Mouse (Mus musculus) olfactory bulb, adult 2 months (tissue): ENCODE measurements at regions not wholly inside any gene's neighbourhood (a gene's known extent, or its start where the extent isn't known, plus 50 kb on each side); places are given as distances from the start of the nearest gene placed in this dataset.

Experiments
- H3K27ac ChIP-seq: fragments of 200-500 bp; 2 replicates; pipeline ENCODE4 v1.5.1; 2012; ENCODE audit warnings: low read depth, low read length; ENCODE audit not compliant: insufficient read depth
- H3K4me1 ChIP-seq: fragments of 200-500 bp; 2 replicates; pipeline ENCODE4 v1.6.1; 2012; ENCODE audit warnings: low read length; ENCODE audit not compliant: control insufficient read depth, insufficient read depth
- H3K4me3 ChIP-seq: fragments of 200-500 bp; 2 replicates; pipeline ENCODE4 v1.5.1; 2012; ENCODE audit warnings: mild to moderate bottlenecking, low read depth, low read length, moderate library complexity; ENCODE audit not compliant: insufficient read depth
- CTCF ChIP-seq: fragments of 200-500 bp; IDR thresholded peaks from 2 replicates; pipeline ENCODE4 v1.5.1; 2012; ENCODE audit warnings: low read depth, mild to moderate bottlenecking, low read length, moderate library complexity; ENCODE audit not compliant: insufficient read depth
- POLR2A ChIP-seq: fragments of 200-500 bp; IDR thresholded peaks from 2 replicates; pipeline ENCODE4 v1.6.1; 2012; ENCODE audit warnings: mild to moderate bottlenecking, low read depth, low read length, moderate library complexity; ENCODE audit not compliant: insufficient read depth
- WGBS: fragments of 180-500 bp; shearing (Covaris S2); methylation state at CpG from one replicate; pipeline ENCODE4 v1.1.7; 2018; 5-methylcytosine and 5-hydroxymethylcytosine counted together

DNA sequence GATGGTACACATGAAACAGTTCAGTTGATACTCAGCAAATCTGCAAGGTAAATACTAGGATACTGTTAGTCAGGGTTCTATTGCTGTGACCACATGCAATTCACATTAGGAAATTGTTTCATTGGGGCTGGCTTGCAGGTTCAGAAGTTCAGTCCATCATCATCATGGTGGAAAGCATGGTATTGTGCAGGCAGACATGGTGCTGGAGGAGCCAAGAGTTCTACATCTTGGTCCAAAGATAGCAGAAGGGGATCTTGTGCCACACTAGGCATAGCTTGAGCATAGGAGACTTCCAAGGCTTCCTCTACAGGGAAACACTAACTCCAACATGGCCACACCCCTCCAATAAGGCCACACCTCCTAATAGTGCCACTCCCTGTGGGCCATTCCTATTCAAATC lies 99.1 kb downstream of the Ier5 start:
- H3K4me3 ChIP-seq = no peak overlapping the region
- H3K27ac ChIP-seq = no peak overlapping the region
- peaks cover 12% of the 10 kb centered on the region for H3K4me1 ChIP-seq
- no peak for TF ChIP-seq CTCF
- TF ChIP-seq POLR2A = no peak

DNA sequence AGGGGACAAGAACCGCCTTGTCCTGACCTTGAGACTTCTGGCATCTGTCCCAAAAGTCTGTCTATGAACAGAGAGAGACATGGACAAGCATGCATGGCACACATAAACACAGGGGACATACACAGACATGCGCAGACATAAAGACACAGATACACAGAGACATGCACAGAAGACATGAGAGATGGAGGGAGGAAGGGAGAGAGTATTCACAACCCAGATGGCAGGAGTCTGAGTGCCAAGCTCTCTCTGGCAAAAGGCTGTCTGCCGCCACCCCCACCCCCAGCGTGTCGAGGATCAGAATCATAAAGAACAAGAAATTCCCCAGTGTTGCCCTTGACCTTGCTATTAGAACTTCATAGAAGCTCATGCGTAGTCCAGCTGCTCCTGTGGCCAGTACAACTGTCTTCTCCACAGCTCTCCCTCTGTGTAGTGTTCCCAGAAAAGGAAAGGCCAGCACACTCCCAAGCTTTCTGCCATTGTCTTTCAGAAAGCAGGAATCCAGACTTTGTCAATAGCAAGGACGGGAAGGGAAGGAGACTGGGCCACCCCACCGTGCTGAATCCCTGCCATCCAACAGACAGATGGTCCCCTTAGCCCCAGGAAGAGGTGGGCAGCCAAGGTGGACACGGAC lies 99.8 kb downstream of the Ier5 start:
- H3K27ac ChIP-seq = no peak overlapping the region

GRCm38 (mm10) chr1:154995778-154996390 lies 103.6 kb downstream of the Ier5 start:
- whole genome bisulfite sequencing = 50% methylated on average over 9 of the region's 9 CpGs

More for the DNA sequence above, 99.8 kb downstream of the Ier5 start:
- 69% methylated on average over 9 of the region's 9 CpGs for WGBS
- no peak for TF ChIP-seq CTCF
- TF ChIP-seq POLR2A = no peak
- Histone ChIP-seq H3K4me3 (no peak overlapping the region), H3K4me1 (peaks cover 11% of the 10 kb centered on the region)

GRCm38 (mm10) chr1:154993927-154994856 lies 105.2 kb downstream of the Ier5 start:
- no peak overlapping the region for H3K27ac ChIP-seq
- H3K4me3 ChIP-seq = no peak overlapping the region
- WGBS = 79% methylated on average over 21 of the region's 21 CpGs
- TF ChIP-seq CTCF (no peak), POLR2A (no peak)
- peaks cover 13% of the 10 kb centered on the region for H3K4me1 ChIP-seq

More at GRCm38 (mm10) chr1:154995778-154996390, 103.6 kb downstream of the Ier5 start:
- H3K27ac ChIP-seq = no peak overlapping the region
- peaks cover 13% of the 10 kb centered on the region for H3K4me1 ChIP-seq
- TF ChIP-seq POLR2A (no peak), CTCF (no peak)
- no peak overlapping the region for H3K4me3 ChIP-seq

- H3K27ac ChIP-seq = no peak overlapping the region
- WGBS = 72% methylated on average over 7 of the region's 7 CpGs
- H3K4me1 ChIP-seq = peaks cover 12% of the 10 kb centered on the region
- TF ChIP-seq CTCF (no peak), POLR2A (no peak)
- H3K4me3 ChIP-seq = no peak overlapping the region
Observed at GRCm38 (mm10) chr1:154983325-154983724, 99.0 kb upstream of the Cacna1e start.

- WGBS = 95% methylated on average over 9 of the region's 9 CpGs
- TF ChIP-seq CTCF (no peak), POLR2A (no peak)
- peaks cover 12% of the 10 kb centered on the region for H3K4me1 ChIP-seq
- no peak overlapping the region for H3K27ac ChIP-seq
- no peak overlapping the region for H3K4me3 ChIP-seq
Observed at GRCm38 (mm10) chr1:154982836-154983235, 98.5 kb upstream of the Cacna1e start.

DNA sequence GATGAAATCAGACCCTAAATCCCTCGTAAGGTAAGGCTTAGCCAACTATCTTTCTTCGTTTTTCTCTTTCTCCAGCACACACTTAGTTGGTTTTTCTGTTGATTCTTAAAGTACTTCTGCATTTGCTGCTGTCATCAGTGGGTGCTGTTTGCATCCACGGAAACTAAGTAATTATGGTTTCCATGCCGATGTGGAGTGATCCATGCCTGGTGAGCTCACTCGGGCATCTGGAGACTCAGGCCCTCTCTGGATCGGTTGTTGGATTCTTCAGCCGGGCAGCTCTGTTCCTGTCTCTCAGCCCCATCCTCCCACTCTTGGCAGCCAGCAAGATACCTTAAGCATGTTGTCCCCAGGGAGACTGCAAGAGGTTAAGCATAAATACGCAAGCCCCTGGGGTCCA lies 97.4 kb upstream of the Cacna1e start:
- H3K4me1 ChIP-seq = peaks cover 12% of the 10 kb centered on the region
- no peak overlapping the region for H3K4me3 ChIP-seq
- no peak for TF ChIP-seq POLR2A
- TF ChIP-seq CTCF = no peak
- WGBS = 49% methylated on average over 8 of the region's 8 CpGs
- no peak overlapping the region for H3K27ac ChIP-seq

DNA sequence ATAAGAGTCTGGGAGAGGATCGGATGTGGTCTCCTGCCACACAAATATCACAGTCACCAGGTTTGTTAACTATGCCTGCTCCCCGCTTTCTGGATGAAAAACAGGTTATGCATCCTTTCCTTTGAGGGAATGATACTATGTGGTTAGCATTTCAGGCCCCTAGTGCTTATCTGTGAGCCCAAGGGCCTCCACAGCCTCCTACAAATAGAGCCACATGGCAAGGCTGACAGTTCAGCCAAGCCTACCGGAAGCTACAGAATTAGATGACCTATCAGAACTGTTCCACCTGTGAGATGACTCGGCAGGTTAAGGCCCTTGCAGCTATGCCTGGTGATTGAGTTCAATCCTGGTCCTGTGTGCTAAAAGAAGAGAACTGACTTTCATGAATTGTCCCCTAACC lies 91.4 kb upstream of the Cacna1e start:
- WGBS = 90% methylated on average over 4 of the region's 4 CpGs

DNA sequence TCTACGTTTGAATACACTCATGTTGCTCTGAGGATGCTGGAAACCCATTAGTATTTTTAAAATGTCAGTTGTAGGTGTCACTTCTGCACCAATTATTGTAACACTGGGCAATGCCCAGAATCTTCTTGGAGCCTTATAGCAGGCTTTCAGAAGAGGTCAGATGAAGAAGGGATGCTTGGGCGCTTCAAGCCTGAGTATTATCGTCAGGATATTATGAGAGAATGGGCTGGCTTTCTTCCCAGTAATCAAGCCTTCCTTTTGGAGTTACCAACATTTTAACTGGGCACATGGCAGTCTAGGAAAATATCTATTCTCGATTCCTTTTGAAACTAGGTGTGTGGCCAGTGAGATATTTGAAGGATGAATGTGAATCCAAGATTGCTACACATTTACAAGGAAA lies 77.0 kb upstream of the Cacna1e start:
- TF ChIP-seq CTCF (no peak), POLR2A (no peak)
- WGBS = 75% methylated on average over 4 of the region's 4 CpGs
- H3K4me1 ChIP-seq = peaks cover 3% of the 10 kb centered on the region; the same call in 1 of the 2 replicates

More for the DNA sequence above, 91.4 kb upstream of the Cacna1e start:
- Histone ChIP-seq H3K27ac (no peak overlapping the region), H3K4me3 (no peak overlapping the region), H3K4me1 (no peaks in the 10 kb centered on the region)
- TF ChIP-seq POLR2A (no peak), CTCF (no peak)

More for the DNA sequence above, 77.0 kb upstream of the Cacna1e start:
- H3K27ac ChIP-seq = no peak overlapping the region
- no peak overlapping the region for H3K4me3 ChIP-seq
